In genomic region chr10:127509051-127509836, GRCm38 (mm10) we compare ENCODE assay signal across 8 mouse cellular contexts. TPM values are rescaled to one million over a fixed set of nuclear protein-coding genes. Genes with fewer than 3 reads are reported as not detected.
A peak's percentile ranks its signal among the peaks of the same experiment; 100 is the strongest.
DNase-seq lines count a peak whose midpoint lies in the region; ATAC-seq and TF ChIP-seq lines count a peak whose summit lies in the region.

No protein-coding gene starts in this region.

- no peak for TF ChIP-seq POLR2A in cortical plate, adult 2 months (IDR thresholded peaks at IDR 0.05; ENCODE audit: extremely low read depth, insufficient read depth, low read length)

- H3K27ac ChIP-seq in cortical plate, adult 2 months (ENCODE audit: insufficient read depth, low read length): no peak overlapping the region
- H3K27ac ChIP-seq in intestine, embryonic 14.5 days (ENCODE audit: low read depth): 0 out of 2 replicates have a peak overlapping the region, but pooled peaks have one; percentile 22

- no peak overlapping the region for H3K9ac ChIP-seq in intestine, embryonic 14.5 days (ENCODE audit: low read length)

- peak; percentile 65 for TF ChIP-seq CTCF in cortical plate, adult 2 months (IDR thresholded peaks at IDR 0.05; ENCODE audit: extremely low read depth, insufficient read depth, low read length)

- peak; percentile 56 for ATAC-seq in intestine, embryonic 14.5 days (replicated peaks; ENCODE audit: low FRiP score, low TSS enrichment, low read depth)
- ATAC-seq in megakaryocyte-erythroid progenitor cell, adult 5-6 weeks (replicated peaks; ENCODE audit: low FRiP score, low TSS enrichment, poor library complexity, severe bottlenecking): peak; percentile 35; the same call in 1 of the 2 replicates

- peak; percentile 76 to 92 for DNase-seq in adrenal gland, adult (ENCODE audit: inconsistent age in 2 of 2, low spot score in 1 of 2)
- peak; percentile 63 for DNase-seq in gastrocnemius, postnatal 25 days
- DNase-seq in intestine, embryonic 14.5 days (ENCODE audit: low spot score): peak; percentile 99
- DNase-seq in left cerebral cortex, postnatal 10 days (ENCODE audit: extremely low spot score in 1 of 2, low spot score in 2 of 2): peak; percentile 77 to 90
- DNase-seq in right cerebral cortex, postnatal 14 days: peak; percentile 88
- peak; percentile 65 to 79 for DNase-seq in urinary bladder, postnatal 36 days (ENCODE audit: low spot score in 2 of 2)

- peak overlapping the region; percentile 57 for H3K4me2 ChIP-seq in intestine, embryonic 14.5 days (ENCODE audit: low read length)

- WGBS in intestine, embryonic 14.5 days: 2% methylated on average over 33 of the region's 35 CpGs

- peaks cover 7% of the 10 kb centered on the region for H3K4me1 ChIP-seq in cortical plate, adult 2 months (ENCODE audit: control insufficient read depth, insufficient read depth, low read length)
- H3K4me1 ChIP-seq in intestine, embryonic 14.5 days (replicated peaks; ENCODE audit: control insufficient read depth, insufficient read depth, low read length): peaks cover 21% of the 10 kb centered on the region

- peaks cover 70% of the 10 kb centered on the region for H3K27me3 ChIP-seq in intestine, embryonic 14.5 days (replicated peaks; ENCODE audit: control insufficient read depth, insufficient read depth, low read length)

- peaks cover 8% of the 10 kb centered on the region; the same call in 1 of the 2 replicates for H3K36me3 ChIP-seq in intestine, embryonic 14.5 days (ENCODE audit: control insufficient read depth, insufficient read depth, low read length)

- intact Hi-C loops in left cerebral cortex, postnatal 10 days (cut with DNase I): no loop called here

- H3K9me3 ChIP-seq in intestine, embryonic 14.5 days (ENCODE audit: control insufficient read depth, low read length): no peaks in the 10 kb centered on the region

- H3K4me3 ChIP-seq in cortical plate, adult 2 months (ENCODE audit: insufficient read depth, low read length): peak overlapping the region; percentile 16; the same call in 1 of the 2 replicates
- H3K4me3 ChIP-seq in intestine, embryonic 14.5 days (ENCODE audit: low read depth, low read length): peak overlapping the region; percentile 32

RNA-seq across cellular contexts. Expression of gene Ndufa4l2, which starts 5.5 kb away (rescaled TPM):
- 10.0 and 10.6 TPM in 2 replicates for polyA plus RNA-seq in cortical plate, adult 2 months (2012; rRNA removed)
- total RNA-seq in gastrocnemius, postnatal 25 days (2021): 10 to 100 TPM; 11.4 to 15.1 TPM
- polyA plus RNA-seq in intestine, embryonic 14.5 days (2014; fragmentation: Nextera tagmentation; extraction: Ambion mirVana): 25.9 and 28.5 TPM in 2 replicates
- 1 to 10 TPM; 6.0 to 7.0 TPM for total RNA-seq in left cerebral cortex, postnatal 10 days (2021)
- not detected in 2 replicates for total RNA-seq in megakaryocyte-erythroid progenitor cell, adult 5-6 weeks (2014; fragmentation: Nextera tagmentation)
- total RNA-seq in megakaryocyte-erythroid progenitor cell, adult 5-6 weeks (2017): not detected in 2 replicates

RNA-seq across cellular contexts. Expression of gene Stac3, which starts 7.8 kb away (rescaled TPM):
- polyA plus RNA-seq in cortical plate, adult 2 months (2012; rRNA removed): 9.5 and 10.6 TPM in 2 replicates
- 100 to 1,000 TPM; 308 to 367 TPM for total RNA-seq in gastrocnemius, postnatal 25 days (2021)
- polyA plus RNA-seq in intestine, embryonic 14.5 days (2014; fragmentation: Nextera tagmentation; extraction: Ambion mirVana): 0.32 TPM in 1 of 2 replicates, not detected in the other
- 1 to 10 TPM; 4.1 to 7.5 TPM for total RNA-seq in left cerebral cortex, postnatal 10 days (2021)
- total RNA-seq in megakaryocyte-erythroid progenitor cell, adult 5-6 weeks (2014; fragmentation: Nextera tagmentation): not detected in 2 replicates
- total RNA-seq in megakaryocyte-erythroid progenitor cell, adult 5-6 weeks (2017): not detected in 2 replicates

RNA-seq across cellular contexts. Expression of gene Shmt2, which starts 13.0 kb away (rescaled TPM):
- polyA plus RNA-seq in cortical plate, adult 2 months (2012; rRNA removed): 38.6 and 39.7 TPM in 2 replicates
- total RNA-seq in gastrocnemius, postnatal 25 days (2021): 10 to 100 TPM; 24.9 to 26.6 TPM
- 132 and 142 TPM in 2 replicates for polyA plus RNA-seq in intestine, embryonic 14.5 days (2014; fragmentation: Nextera tagmentation; extraction: Ambion mirVana)
- 10 to 100 TPM; 28.3 to 32.8 TPM for total RNA-seq in left cerebral cortex, postnatal 10 days (2021)
- 159 and 164 TPM in 2 replicates for total RNA-seq in megakaryocyte-erythroid progenitor cell, adult 5-6 weeks (2014; fragmentation: Nextera tagmentation)
- total RNA-seq in megakaryocyte-erythroid progenitor cell, adult 5-6 weeks (2017): 76.6 and 87.1 TPM in 2 replicates

RNA-seq across cellular contexts. Expression of gene Nxph4, which starts 25.1 kb away (rescaled TPM):
- polyA plus RNA-seq in cortical plate, adult 2 months (2012; rRNA removed): 3.0 and 3.8 TPM in 2 replicates
- under 1 TPM; 0.26 to 0.32 TPM for total RNA-seq in gastrocnemius, postnatal 25 days (2021)
- polyA plus RNA-seq in intestine, embryonic 14.5 days (2014; fragmentation: Nextera tagmentation; extraction: Ambion mirVana): 4.0 and 5.5 TPM in 2 replicates
- 1 to 10 TPM; 5.8 to 8.5 TPM for total RNA-seq in left cerebral cortex, postnatal 10 days (2021)
- total RNA-seq in megakaryocyte-erythroid progenitor cell, adult 5-6 weeks (2014; fragmentation: Nextera tagmentation): not detected in 2 replicates
- total RNA-seq in megakaryocyte-erythroid progenitor cell, adult 5-6 weeks (2017): not detected in 2 replicates

Comparison
In these comparisons a context has a peak if more than half of its experiments do, and no peak if none do; other contexts are left out.
1. RNA of gene Ndufa4l2, which starts 5.5 kb away (total RNA-seq): 11.4 to 15.1 TPM in gastrocnemius, postnatal 25 days and 6.0 to 7.0 TPM in left cerebral cortex, postnatal 10 days; not detected in megakaryocyte-erythroid progenitor cell, adult 5-6 weeks; every median in the first group is over 4 times any median in the second.
2. RNA of gene Stac3, which starts 7.8 kb away (total RNA-seq): 308 to 367 TPM in gastrocnemius, postnatal 25 days; 4.1 to 7.5 TPM in left cerebral cortex, postnatal 10 days and not detected in megakaryocyte-erythroid progenitor cell, adult 5-6 weeks; every median in the first group is over 10 times any median in the second.
3. Peak in every context shown above with its lines, with median percentiles within 50 percentile points of each other: DNase-seq.